In the genomic region with DNA sequence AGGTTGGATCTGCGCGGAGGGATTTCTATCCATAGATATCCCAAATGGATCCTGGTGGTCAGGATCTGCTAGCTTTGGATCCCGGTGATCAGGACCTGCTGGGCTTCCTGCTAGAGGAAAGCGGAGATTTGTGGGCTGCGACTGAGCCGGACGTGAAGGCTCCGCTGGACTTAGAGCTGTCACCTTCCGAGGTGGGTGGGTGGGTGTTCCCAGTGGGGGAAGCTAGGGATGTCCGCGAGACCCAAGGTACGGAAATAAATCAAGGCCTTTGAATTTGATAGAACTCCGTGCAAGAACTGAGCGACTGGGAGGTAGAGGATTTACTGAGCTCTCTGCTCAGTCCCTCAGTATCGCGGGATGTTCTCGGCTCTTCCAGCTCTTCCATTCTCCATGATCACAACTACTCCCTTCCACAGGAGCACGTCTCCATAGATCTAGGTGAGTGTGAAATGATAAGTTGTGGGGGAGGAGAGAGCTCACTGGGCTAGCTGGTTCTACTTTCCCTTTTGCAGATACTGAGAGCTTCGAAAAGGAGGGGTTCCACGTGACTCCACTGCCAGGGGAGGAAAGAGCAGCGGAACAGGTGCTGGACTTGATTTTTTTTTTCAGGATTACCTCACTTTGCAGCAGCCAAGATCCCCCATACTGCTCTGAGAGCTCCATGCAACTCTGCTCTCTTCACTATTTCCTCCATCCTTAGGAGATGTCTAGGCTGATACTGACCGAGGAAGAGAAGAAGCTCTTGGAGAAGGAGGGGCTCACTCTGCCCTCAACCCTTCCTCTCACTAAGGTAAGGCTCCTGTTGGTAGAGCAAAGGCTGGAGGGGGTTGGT, we compare ENCODE assay signal across 8 mouse cellular contexts. TPM values are rescaled to one million over a fixed set of nuclear protein-coding genes. Genes with fewer than 3 reads are reported as not detected.
DNase-seq lines count a peak whose midpoint lies in the region; ATAC-seq and TF ChIP-seq lines count a peak whose summit lies in the region.

No protein-coding gene starts in this region.

- H3K79me2 ChIP-seq in liver, adult 2 months (ENCODE audit: control insufficient read depth, insufficient read depth, low read length) = peaks cover 18% of the 10 kb centered on the region

- WGBS in liver, adult 2 months = 2% methylated on average over 22 of the region's 22 CpGs
- 5% methylated on average over 22 of the region's 22 CpGs for WGBS in midbrain, embryonic 16.5 days

- no peaks in the 10 kb centered on the region for H3K27me3 ChIP-seq in liver, adult 2 months (ENCODE audit: control insufficient read depth, insufficient read depth, low read length)
- no peaks in the 10 kb centered on the region for H3K27me3 ChIP-seq in midbrain, embryonic 16.5 days (ENCODE audit: control insufficient read depth, insufficient read depth, low read depth, low read length)

- peaks cover 27% of the 10 kb centered on the region for H3K36me3 ChIP-seq in liver, adult 2 months (ENCODE audit: control insufficient read depth, insufficient read depth, low read length)
- H3K36me3 ChIP-seq in midbrain, embryonic 16.5 days (ENCODE audit: control insufficient read depth, insufficient read depth, low read length) = peaks cover 26% of the 10 kb centered on the region

- H3K4me3 ChIP-seq in liver, adult 2 months (ENCODE audit: insufficient read depth, low read depth, low read length) = peak overlapping the region; percentile 87
- peak overlapping the region; percentile 62 for H3K4me3 ChIP-seq in midbrain, embryonic 16.5 days (ENCODE audit: low read depth, low read length)

- H3K4me2 ChIP-seq in midbrain, embryonic 16.5 days (ENCODE audit: low read length) = peak overlapping the region; percentile 87

- no peak for TF ChIP-seq CTCF in liver, adult 2 months (IDR thresholded peaks at IDR 0.05; ENCODE audit: low read depth, low read length)

- ATAC-seq in midbrain, embryonic 16.5 days = peak; percentile 21

- peak overlapping the region; percentile 74 for H3K27ac ChIP-seq in liver, adult 2 months (replicated peaks; ENCODE audit: insufficient read depth, low read depth, low read length)
- H3K27ac ChIP-seq in midbrain, embryonic 16.5 days (ENCODE audit: low read length) = peak overlapping the region; percentile 95

- peak; percentile 33 for DNase-seq in liver, adult 2 months (ENCODE audit: extremely low read depth, low read depth, low spot score)
- DNase-seq in liver = no peak
- DNase-seq in c-Kit-positive CD71-positive TER-119-positive erythroid progenitor cells, embryonic 14.5 days (ENCODE audit: low spot score) = peak; percentile 16
- peak; percentile 71 for DNase-seq in induced T-regulatory cell, adult 2 months (ENCODE audit: low read depth)
- no peak for DNase-seq in left cerebral cortex, adult 18-20 months (ENCODE audit: low spot score in 2 of 2)
- no peak for DNase-seq in ovary, postnatal 10 days (ENCODE audit: low spot score)
- no peak for DNase-seq in layer of hippocampus, postnatal 14 days (ENCODE audit: low spot score in 2 of 2)

- no peaks in the 10 kb centered on the region for H3K9me3 ChIP-seq in midbrain, embryonic 16.5 days (replicated peaks; ENCODE audit: control insufficient read depth, low read length, poor library complexity, severe bottlenecking)

- H3K4me1 ChIP-seq in liver, adult 2 months (ENCODE audit: control insufficient read depth, insufficient read depth, low read length) = peaks cover 24% of the 10 kb centered on the region
- peaks cover 43% of the 10 kb centered on the region for H3K4me1 ChIP-seq in midbrain, embryonic 16.5 days (ENCODE audit: control insufficient read depth, insufficient read depth, low read length)

- no peak for TF ChIP-seq POLR2A in liver, adult 2 months (IDR thresholded peaks at IDR 0.05; ENCODE audit: extremely low read depth, insufficient read depth, low read length)

- peak overlapping the region; percentile 75 for H3K9ac ChIP-seq in liver, adult 2 months (ENCODE audit: low read depth, low read length)
- H3K9ac ChIP-seq in midbrain, embryonic 16.5 days (ENCODE audit: low read depth, low read length) = peak overlapping the region; percentile 86

RNA-seq across cellular contexts. Expression of a gene that starts 0.5 kb away (rescaled TPM):
- 39.9 and 42.8 TPM in 2 replicates for total RNA-seq in liver, adult 2 months (2014; rRNA removed)
- polyA plus RNA-seq in liver, adult 2 months (2012; rRNA removed) = 29.9 and 38.6 TPM in 2 replicates
- 59.3 and 62.9 TPM in 2 replicates for polyA plus RNA-seq in midbrain, embryonic 16.5 days (2015; fragmentation: Nextera tagmentation; extraction: Ambion mirVana)
- 10 to 100 TPM; 51.7 to 51.8 TPM for total RNA-seq in left cerebral cortex, adult 18-20 months (2021)
- total RNA-seq in layer of hippocampus, postnatal 14 days (2021) = 10 to 100 TPM; 46.0 to 52.1 TPM

RNA-seq across cellular contexts. Expression of a gene that starts 0.9 kb away (rescaled TPM):
- 37.8 and 41.1 TPM in 2 replicates for total RNA-seq in liver, adult 2 months (2014; rRNA removed)
- polyA plus RNA-seq in liver, adult 2 months (2012; rRNA removed) = 47.9 and 62.0 TPM in 2 replicates
- polyA plus RNA-seq in midbrain, embryonic 16.5 days (2015; fragmentation: Nextera tagmentation; extraction: Ambion mirVana) = 83.4 and 83.7 TPM in 2 replicates
- 10 to 100 TPM; 78.1 to 80.9 TPM for total RNA-seq in left cerebral cortex, adult 18-20 months (2021)
- 10 to 100 TPM; 74.0 TPM for total RNA-seq in layer of hippocampus, postnatal 14 days (2021)

RNA-seq across cellular contexts. Expression of a gene that starts 15.5 kb away (rescaled TPM):
- total RNA-seq in liver, adult 2 months (2014; rRNA removed) = 15.9 and 18.7 TPM in 2 replicates
- 33.2 and 44.5 TPM in 2 replicates for polyA plus RNA-seq in liver, adult 2 months (2012; rRNA removed)
- 15.2 and 22.5 TPM in 2 replicates for polyA plus RNA-seq in midbrain, embryonic 16.5 days (2015; fragmentation: Nextera tagmentation; extraction: Ambion mirVana)
- total RNA-seq in left cerebral cortex, adult 18-20 months (2021) = 10 to 100 TPM; 44.8 to 50.1 TPM
- 10 to 100 TPM; 44.5 to 55.8 TPM for total RNA-seq in layer of hippocampus, postnatal 14 days (2021)

RNA-seq across cellular contexts. Expression of a gene that starts 15.7 kb away (rescaled TPM):
- total RNA-seq in liver, adult 2 months (2014; rRNA removed) = 5.1 and 5.3 TPM in 2 replicates
- 8.9 and 10.9 TPM in 2 replicates for polyA plus RNA-seq in liver, adult 2 months (2012; rRNA removed)
- 61.3 and 61.9 TPM in 2 replicates for polyA plus RNA-seq in midbrain, embryonic 16.5 days (2015; fragmentation: Nextera tagmentation; extraction: Ambion mirVana)
- 10 to 100 TPM; 62.1 to 64.2 TPM for total RNA-seq in left cerebral cortex, adult 18-20 months (2021)
- 10 to 100 TPM; 56.1 to 60.6 TPM for total RNA-seq in layer of hippocampus, postnatal 14 days (2021)

RNA-seq across cellular contexts. Expression of a gene that starts 21.3 kb away (rescaled TPM):
- total RNA-seq in liver, adult 2 months (2014; rRNA removed) = not detected in 2 replicates
- not detected in 2 replicates for polyA plus RNA-seq in liver, adult 2 months (2012; rRNA removed)
- polyA plus RNA-seq in midbrain, embryonic 16.5 days (2015; fragmentation: Nextera tagmentation; extraction: Ambion mirVana) = 1.1 TPM in 1 of 2 replicates, not detected in the other
- not detected for total RNA-seq in left cerebral cortex, adult 18-20 months (2021)
- total RNA-seq in layer of hippocampus, postnatal 14 days (2021) = not detected

Comparison
In these comparisons a context has a peak if more than half of its experiments do, and no peak if none do; other contexts are left out.
1. DNase-seq: peak in liver, adult 2 months (single experiment), c-Kit-positive CD71-positive TER-119-positive erythroid progenitor cells, embryonic 14.5 days (single experiment) and induced T-regulatory cell, adult 2 months (single experiment); none in liver (single experiment), left cerebral cortex, adult 18-20 months (0 of 2), ovary, postnatal 10 days (single experiment) and layer of hippocampus, postnatal 14 days (0 of 2).